Mouse (Mus musculus) heart, embryonic 15.5 days (tissue): Measurements from ENCODE around the gene Gm12216. TPM values are rescaled to one million over a fixed set of nuclear protein-coding genes. Genes with fewer than 3 reads are reported as not detected.

Source experiments
- ATAC-seq: fragments of 200-750 bp; cut with Nextera tagmentation; replicated peaks from 2 replicates; pipeline ENCODE4 v1.8.0; 2017; ENCODE audit warnings: low read depth, moderate TSS enrichment; ENCODE audit not compliant: insufficient number of reproducible peaks, insufficient read depth, low FRiP score
- H3K27ac ChIP-seq: fragments of 300-500 bp; sonication (generic); 2 replicates; pipeline ENCODE4 v1.5.1; 2015; ENCODE audit warnings: mild to moderate bottlenecking, inconsistent platforms
- H3K27me3 ChIP-seq: fragments of 300-500 bp; sonication (generic); 2 replicates; pipeline ENCODE4 v1.6.1; 2015; ENCODE audit warnings: inconsistent platforms
- H3K36me3 ChIP-seq: fragments of 300-500 bp; sonication (generic); 2 replicates; pipeline ENCODE4 v1.6.1; 2015; ENCODE audit warnings: mild to moderate bottlenecking, inconsistent platforms
- H3K4me1 ChIP-seq: fragments of 300-500 bp; sonication (generic); replicated peaks from 2 replicates; pipeline ENCODE4 v1.6.1; 2015; ENCODE audit warnings: inconsistent platforms
- H3K4me2 ChIP-seq: fragments of 300-500 bp; sonication (generic); 2 replicates; pipeline ENCODE4 v1.6.1; 2015; ENCODE audit warnings: inconsistent platforms, mild to moderate bottlenecking, moderate library complexity
- H3K4me3 ChIP-seq: fragments of 300-500 bp; sonication (generic); 2 replicates; pipeline ENCODE4 v1.5.1; 2015; ENCODE audit warnings: mild to moderate bottlenecking, inconsistent platforms
- H3K9ac ChIP-seq: fragments of 300-500 bp; sonication (generic); 2 replicates; pipeline ENCODE4 v1.6.1; 2015; ENCODE audit warnings: mild to moderate bottlenecking, inconsistent platforms
- H3K9me3 ChIP-seq: fragments of 300-500 bp; sonication (generic); replicated peaks from 2 replicates; pipeline ENCODE4 v1.6.1; 2016; ENCODE audit warnings: inconsistent platforms
- whole genome bisulfite sequencing: fragments of 180-500 bp; shearing (Covaris S2); methylation state at CpG from one replicate; pipeline ENCODE4 v1.1.7; 2015; ENCODE audit warnings: mixed read lengths; 5-methylcytosine and 5-hydroxymethylcytosine counted together
- polyA plus RNA-seq: library from polyadenylated mRNA; unstranded; fragments of >200 nt; fragmentation: Nextera tagmentation; extraction: Ambion mirVana; gene quantifications from 2 replicates; pipeline ENCODE4 v1.2.1, GENCODE M21; 2015

The Gm12216 gene
- polyA plus RNA-seq, 1 experiment from 2014 or later, result 0.74 TPM

- H3K9me3 ChIP-seq, result no peaks in the 10 kb centered on the region
- H3K27me3 ChIP-seq, result no peaks in the 10 kb centered on the region
- H3K27ac ChIP-seq, result no peak overlapping the region
- 61% methylated on average over 4 of the region's 4 CpGs for WGBS
- no peak overlapping the region for H3K9ac ChIP-seq
- no peaks in the 10 kb centered on the region for H3K36me3 ChIP-seq
- no peak overlapping the region for H3K4me2 ChIP-seq
- H3K4me3 ChIP-seq, result no peak overlapping the region
- ATAC-seq, result no peak
- H3K4me1 ChIP-seq, result peaks cover 21% of the 10 kb centered on the region
Observed at GRCm38 (mm10) chr11:53842161-53842581, 16.9 kb downstream of the Gm12216 start.

- Histone ChIP-seq H3K27ac (no peak overlapping the region), H3K9ac (no peak overlapping the region), H3K4me3 (no peak overlapping the region), H3K4me2 (no peak overlapping the region), H3K36me3 (no peaks in the 10 kb centered on the region), H3K4me1 (peaks cover 21% of the 10 kb centered on the region), H3K9me3 (no peaks in the 10 kb centered on the region), H3K27me3 (no peaks in the 10 kb centered on the region)
- ATAC-seq, result no peak
- WGBS, result 81% methylated on average over 12 of the region's 12 CpGs
Observed at GRCm38 (mm10) chr11:53841514-53841913, 17.5 kb downstream of the Gm12216 start.

GRCm38 (mm10) chr11:53839663-53840642 lies 19.1 kb downstream of the Gm12216 start:
- Histone ChIP-seq H3K9ac (no peak overlapping the region), H3K4me3 (no peak overlapping the region), H3K9me3 (no peaks in the 10 kb centered on the region), H3K36me3 (no peaks in the 10 kb centered on the region), H3K4me2 (no peak overlapping the region), H3K4me1 (peaks cover 21% of the 10 kb centered on the region), H3K27me3 (no peaks in the 10 kb centered on the region), H3K27ac (peak overlapping the region; percentile 41; the same call in 1 of the 2 replicates)
- WGBS, result 38% methylated on average over 8 of the region's 8 CpGs
- peak; percentile 37; the same call in 1 of the 2 replicates for ATAC-seq

- Histone ChIP-seq H3K27ac (peak overlapping the region; percentile 41; the same call in 1 of the 2 replicates), H3K4me3 (no peak overlapping the region), H3K9ac (no peak overlapping the region), H3K27me3 (no peaks in the 10 kb centered on the region), H3K36me3 (no peaks in the 10 kb centered on the region), H3K4me1 (peaks cover 21% of the 10 kb centered on the region), H3K4me2 (no peak overlapping the region), H3K9me3 (no peaks in the 10 kb centered on the region)
- WGBS, result 66% methylated on average over 6 of the region's 6 CpGs
- no peak for ATAC-seq
Observed at GRCm38 (mm10) chr11:53839147-53839546, 19.9 kb downstream of the Gm12216 start.

GRCm38 (mm10) chr11:53837731-53838130 lies 21.3 kb downstream of the Gm12216 start:
- no peaks in the 10 kb centered on the region for H3K27me3 ChIP-seq
- no peak overlapping the region for H3K9ac ChIP-seq
- H3K27ac ChIP-seq, result no peak overlapping the region
- ATAC-seq, result no peak
- H3K9me3 ChIP-seq, result no peaks in the 10 kb centered on the region
- 71% methylated on average over 5 of the region's 5 CpGs for WGBS
- no peak overlapping the region for H3K4me2 ChIP-seq
- peaks cover 21% of the 10 kb centered on the region for H3K4me1 ChIP-seq
- H3K4me3 ChIP-seq, result no peak overlapping the region
- no peaks in the 10 kb centered on the region for H3K36me3 ChIP-seq

GRCm38 (mm10) chr11:53835379-53836010 lies 23.6 kb downstream of the Gm12216 start:
- H3K4me2 ChIP-seq, result no peak overlapping the region
- no peak overlapping the region for H3K27ac ChIP-seq
- H3K27me3 ChIP-seq, result no peaks in the 10 kb centered on the region
- 55% methylated on average over 4 of the region's 4 CpGs for WGBS
- no peaks in the 10 kb centered on the region for H3K36me3 ChIP-seq
- H3K4me3 ChIP-seq, result no peak overlapping the region
- H3K9ac ChIP-seq, result no peak overlapping the region
- peaks cover 20% of the 10 kb centered on the region for H3K4me1 ChIP-seq
- no peaks in the 10 kb centered on the region for H3K9me3 ChIP-seq
- ATAC-seq, result no peak

- no peaks in the 10 kb centered on the region for H3K36me3 ChIP-seq
- no peak overlapping the region for H3K27ac ChIP-seq
- WGBS, result 81% methylated on average over 4 of the region's 4 CpGs
- H3K9ac ChIP-seq, result no peak overlapping the region
- no peak overlapping the region for H3K4me2 ChIP-seq
- no peak for ATAC-seq
- no peak overlapping the region for H3K4me3 ChIP-seq
- no peaks in the 10 kb centered on the region for H3K9me3 ChIP-seq
- H3K27me3 ChIP-seq, result no peaks in the 10 kb centered on the region
- H3K4me1 ChIP-seq, result 0 out of 2 replicates have a peak, but pooled peaks cover 3% of the 10 kb centered on the region
Observed at GRCm38 (mm10) chr11:53825409-53825808, 33.6 kb downstream of the Gm12216 start.

- no peak for ATAC-seq
Observed at GRCm38 (mm10) chr11:53821945-53822338, 37.1 kb downstream of the Gm12216 start.

GRCm38 (mm10) chr11:53821230-53821944 lies 37.7 kb downstream of the Gm12216 start:
- H3K27ac ChIP-seq, result no peak overlapping the region
- no peaks in the 10 kb centered on the region for H3K9me3 ChIP-seq
- H3K9ac ChIP-seq, result no peak overlapping the region
- no peak overlapping the region for H3K4me3 ChIP-seq
- no peaks in the 10 kb centered on the region for H3K27me3 ChIP-seq
- H3K4me1 ChIP-seq, result 0 out of 2 replicates have a peak, but pooled peaks cover 3% of the 10 kb centered on the region
- H3K36me3 ChIP-seq, result no peaks in the 10 kb centered on the region
- no peak overlapping the region for H3K4me2 ChIP-seq
- WGBS, result 84% methylated on average over 11 of the region's 11 CpGs
- peak; percentile 40 for ATAC-seq

More at GRCm38 (mm10) chr11:53821945-53822338, 37.1 kb downstream of the Gm12216 start:
- Histone ChIP-seq H3K9ac (no peak overlapping the region), H3K36me3 (no peaks in the 10 kb centered on the region), H3K27me3 (no peaks in the 10 kb centered on the region), H3K4me2 (no peak overlapping the region), H3K27ac (no peak overlapping the region), H3K4me3 (no peak overlapping the region), H3K9me3 (no peaks in the 10 kb centered on the region), H3K4me1 (0 out of 2 replicates have a peak, but pooled peaks cover 3% of the 10 kb centered on the region)
- 90% methylated on average over 3 of the region's 3 CpGs for WGBS

- no peak overlapping the region for H3K4me2 ChIP-seq
- H3K27me3 ChIP-seq, result no peaks in the 10 kb centered on the region
- 70% methylated on average over 13 of the region's 13 CpGs for WGBS
- no peaks in the 10 kb centered on the region for H3K9me3 ChIP-seq
- no peaks in the 10 kb centered on the region for H3K36me3 ChIP-seq
- no peak overlapping the region for H3K4me3 ChIP-seq
- ATAC-seq, result no peak
- no peaks in the 10 kb centered on the region for H3K4me1 ChIP-seq
- H3K9ac ChIP-seq, result no peak overlapping the region
- H3K27ac ChIP-seq, result no peak overlapping the region
Observed at GRCm38 (mm10) chr11:53820516-53821170, 38.4 kb downstream of the Gm12216 start.
